Mouse (Mus musculus): ENCODE results near the gene Il17rd.

Il17rd gene

DNA sequence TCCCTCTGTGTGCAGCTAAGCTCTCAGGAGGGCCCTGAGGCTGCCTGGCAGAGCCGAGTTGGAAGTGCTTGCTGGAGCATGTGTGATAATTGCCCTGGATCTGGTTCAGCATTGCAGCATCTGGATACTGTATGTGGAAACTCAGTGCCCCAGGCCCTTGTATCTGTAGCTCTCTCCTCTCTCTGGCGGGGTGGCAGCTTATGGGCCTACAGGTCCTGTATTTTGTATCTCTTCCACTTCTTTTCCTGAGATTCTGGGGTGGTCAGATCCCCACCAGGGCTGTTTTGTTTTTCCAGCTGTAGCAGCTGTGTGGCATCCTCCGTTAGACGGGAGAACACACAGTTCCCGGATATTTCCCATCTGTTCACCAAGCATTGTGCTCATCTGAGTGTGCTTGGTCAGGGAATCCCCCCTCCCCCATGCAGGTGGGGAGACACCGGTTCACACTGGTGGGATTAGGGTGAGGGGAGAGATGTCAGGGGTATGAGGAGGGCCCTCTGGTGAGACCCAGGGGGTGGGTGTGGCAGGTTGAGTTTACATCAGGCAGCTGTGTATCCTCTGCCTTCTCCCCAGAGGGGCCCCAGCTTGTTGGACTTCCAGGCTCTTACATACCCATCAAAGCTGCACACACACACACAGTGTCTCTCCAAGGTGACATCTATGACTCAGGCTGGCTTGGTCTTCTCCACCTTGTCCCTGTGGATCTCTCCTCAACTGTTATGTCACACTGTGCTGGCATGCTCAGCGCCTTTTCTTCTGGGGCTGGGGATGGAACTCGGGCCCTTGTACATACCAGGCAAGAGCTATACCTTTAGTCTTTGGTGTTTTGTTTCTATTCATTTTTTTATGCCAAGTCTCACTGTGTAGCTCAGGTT is 106.7 kb downstream of the Il17rd start:
- no peak for DNase-seq (ENCODE audit: low read depth)

- DNase-seq (ENCODE audit: low read depth) = no peak
Measured at GRCm38 (mm10) chr14:27147726-27148125, 109.0 kb downstream of the Il17rd start.

GRCm38 (mm10) chr14:27149401-27149800 is 110.7 kb downstream of the Il17rd start:
- no peak for DNase-seq (ENCODE audit: low read depth)

DNA sequence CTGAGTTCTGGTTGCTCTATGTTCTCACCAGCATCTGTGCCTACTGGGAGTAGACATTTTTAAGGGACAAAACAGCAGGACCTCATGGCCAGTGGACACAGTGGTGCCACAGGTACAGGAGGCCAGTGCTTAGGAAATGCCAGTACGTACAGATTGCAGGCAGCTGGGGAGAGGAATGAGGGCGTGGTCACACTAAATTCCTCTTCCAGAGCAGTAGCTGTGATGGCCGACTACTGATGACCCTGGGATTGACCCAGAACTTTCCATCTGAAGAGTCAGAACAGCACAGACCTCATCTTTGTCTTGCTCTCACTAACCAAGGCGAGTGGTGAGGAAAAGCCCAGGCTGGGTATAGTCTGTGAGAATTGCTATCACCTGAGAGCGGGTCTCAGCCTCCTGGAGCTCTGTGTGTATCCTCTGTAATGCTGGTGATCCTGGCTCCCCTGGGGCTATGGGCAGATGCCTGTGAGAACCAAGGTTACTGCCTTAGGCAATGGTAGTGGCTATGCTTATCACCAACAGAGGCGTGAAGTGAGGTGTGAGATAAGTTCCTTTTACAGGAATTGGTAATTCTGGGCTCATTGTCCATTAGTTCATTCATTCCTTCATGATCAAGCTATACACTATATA is 111.4 kb downstream of the Il17rd start:
- DNase-seq (ENCODE audit: low read depth) = no peak

DNA sequence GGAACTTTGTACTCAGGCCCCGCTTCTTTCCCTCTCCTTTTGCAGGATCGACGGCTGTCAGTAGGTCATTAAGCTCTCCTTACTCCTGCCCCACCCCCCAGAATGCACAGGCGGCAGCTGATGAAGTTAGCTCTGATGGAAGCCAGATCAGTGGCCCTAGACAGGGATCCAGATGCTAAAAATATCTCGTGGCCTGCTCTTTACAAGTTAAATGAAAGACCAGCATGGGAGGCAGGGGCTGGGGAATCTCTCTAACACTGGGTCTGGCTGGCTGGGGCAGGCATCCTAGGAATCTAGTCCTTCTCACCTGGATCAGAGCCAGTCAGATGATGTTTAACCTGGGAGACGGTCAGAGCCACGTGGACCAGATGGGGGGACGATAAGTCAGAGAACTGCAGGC is 112.7 kb downstream of the Il17rd start:
- no peak for DNase-seq (ENCODE audit: low read depth)

DNA sequence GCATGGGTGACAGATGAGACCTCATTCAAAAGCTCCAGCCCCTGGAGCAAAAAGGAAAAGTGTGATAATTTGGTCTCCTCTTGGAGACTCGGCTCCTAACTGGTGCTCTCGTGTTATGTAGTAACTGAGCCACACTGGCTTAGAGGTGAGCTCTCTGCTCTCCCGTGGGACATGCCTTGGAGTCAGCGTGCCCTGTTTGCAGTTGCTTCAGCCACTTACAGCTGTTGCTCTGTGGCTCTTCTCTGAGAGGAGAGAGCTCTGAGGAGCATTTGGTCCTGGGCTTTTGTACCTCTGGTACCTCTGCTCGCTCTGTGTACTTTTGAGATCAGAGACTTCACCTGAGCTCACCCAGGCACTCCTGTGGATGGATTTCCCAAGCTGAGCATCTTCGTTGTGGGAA is 116.3 kb downstream of the Il17rd start:
- DNase-seq (ENCODE audit: low read depth) = no peak

DNA sequence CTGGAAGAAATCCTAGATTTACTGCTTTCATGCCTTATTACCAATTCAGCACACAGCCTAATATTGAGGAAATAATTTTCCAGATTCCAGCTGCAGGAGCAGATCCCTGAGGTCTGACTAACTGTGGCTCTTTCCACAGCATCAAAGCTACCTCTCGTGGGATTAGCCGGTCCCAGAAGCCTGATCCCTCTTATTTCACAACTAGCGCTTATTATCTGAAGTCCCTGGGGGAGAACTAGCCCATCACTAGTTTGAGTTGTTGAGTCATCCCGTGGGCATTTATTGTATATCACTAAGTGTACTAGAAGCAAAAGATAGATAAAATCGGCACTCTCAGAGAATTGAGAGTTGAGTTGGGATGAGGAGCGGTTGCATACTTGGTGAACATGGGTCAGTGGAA is 117.3 kb downstream of the Il17rd start:
- DNase-seq (ENCODE audit: low read depth) = no peak
